Mouse (Mus musculus): Measurements from ENCODE around the gene Hoxa6. TPM values are rescaled to one million over a fixed set of nuclear protein-coding genes. Genes with fewer than 3 reads are reported as not detected.

Hoxa6 gene
- polyA plus RNA-seq, 1 experiment: not detected

- Histone ChIP-seq H3K27me3 (ENCODE audit: control insufficient read depth, insufficient read depth, low read length) (peaks cover 69% of the 10 kb centered on the region), H3K36me3 (ENCODE audit: control insufficient read depth, insufficient read depth, low read length) (no peaks in the 10 kb centered on the region)
- TF ChIP-seq POLR2A (IDR thresholded peaks at IDR 0.05; ENCODE audit: low read depth, low read length) (no peak), CTCF (IDR thresholded peaks at IDR 0.05; ENCODE audit: extremely low read depth, insufficient read depth, insufficient read length, insufficient replicate concordance) (no peak)
Observed at GRCm38 (mm10) chr6:52246403-52246803, 37.9 kb upstream of the Hoxa6 start.

GRCm38 (mm10) chr6:52245757-52246142 is 37.2 kb upstream of the Hoxa6 start, which contains the start of gene Hoxa11:
TSS of gene Hoxa11 (minus strand) at chr6:52245810.
- Histone ChIP-seq H3K36me3 (ENCODE audit: control insufficient read depth, insufficient read depth, low read length) (no peaks in the 10 kb centered on the region), H3K27me3 (ENCODE audit: control insufficient read depth, insufficient read depth, low read length) (peaks cover 66% of the 10 kb centered on the region), H3K4me3 (ENCODE audit: extremely low read depth, insufficient read depth, insufficient read length) (no peak within 1 kb of the TSS; the same call in 1 of the 2 replicates), H3K4me1 (ENCODE audit: control insufficient read depth, insufficient read depth, insufficient read length) (peaks cover 15% of the 10 kb centered on the region), H3K27ac (ENCODE audit: insufficient read depth, low read length) (no peak within 1 kb of the TSS)
- TF ChIP-seq CTCF (IDR thresholded peaks at IDR 0.05; ENCODE audit: extremely low read depth, insufficient read depth, insufficient read length, insufficient replicate concordance) (no peak), POLR2A (IDR thresholded peaks at IDR 0.05; ENCODE audit: low read depth, low read length) (no peak)
- WGBS: 4% methylated on average over 20 of the region's 20 CpGs
- no peak for DNase-seq (ENCODE audit: low read depth in 1 of 2, low spot score in 2 of 2)

More at GRCm38 (mm10) chr6:52246403-52246803, 37.9 kb upstream of the Hoxa6 start:
- H3K4me1 ChIP-seq (ENCODE audit: control insufficient read depth, insufficient read depth, insufficient read length): peaks cover 15% of the 10 kb centered on the region
- WGBS: 1% methylated on average over 26 of the region's 26 CpGs
- DNase-seq (ENCODE audit: low read depth in 1 of 2, low spot score in 2 of 2): no peak
- H3K27ac ChIP-seq (ENCODE audit: insufficient read depth, low read length): no peak overlapping the region
- no peak overlapping the region for H3K4me3 ChIP-seq (ENCODE audit: extremely low read depth, insufficient read depth, insufficient read length)

GRCm38 (mm10) chr6:52245040-52245756 is 36.7 kb upstream of the Hoxa6 start:
- no peak for DNase-seq (ENCODE audit: low read depth in 1 of 2, low spot score in 2 of 2)
- Histone ChIP-seq H3K4me3 (ENCODE audit: extremely low read depth, insufficient read depth, insufficient read length) (no peak overlapping the region; the same call in 1 of the 2 replicates), H3K36me3 (ENCODE audit: control insufficient read depth, insufficient read depth, low read length) (no peaks in the 10 kb centered on the region), H3K4me1 (ENCODE audit: control insufficient read depth, insufficient read depth, insufficient read length) (peaks cover 15% of the 10 kb centered on the region), H3K27ac (ENCODE audit: insufficient read depth, low read length) (no peak overlapping the region), H3K27me3 (ENCODE audit: control insufficient read depth, insufficient read depth, low read length) (peaks cover 67% of the 10 kb centered on the region)
- TF ChIP-seq POLR2A (IDR thresholded peaks at IDR 0.05; ENCODE audit: low read depth, low read length) (no peak), CTCF (IDR thresholded peaks at IDR 0.05; ENCODE audit: extremely low read depth, insufficient read depth, insufficient read length, insufficient replicate concordance) (no peak)
- WGBS: 3% methylated on average over 71 of the region's 71 CpGs

GRCm38 (mm10) chr6:52244471-52245039 is 36.0 kb upstream of the Hoxa6 start:
- H3K27ac ChIP-seq (ENCODE audit: insufficient read depth, low read length): no peak overlapping the region
- no peaks in the 10 kb centered on the region for H3K36me3 ChIP-seq (ENCODE audit: control insufficient read depth, insufficient read depth, low read length)
- peaks cover 72% of the 10 kb centered on the region for H3K27me3 ChIP-seq (ENCODE audit: control insufficient read depth, insufficient read depth, low read length)
- H3K4me3 ChIP-seq (ENCODE audit: extremely low read depth, insufficient read depth, insufficient read length): no peak overlapping the region; the same call in 1 of the 2 replicates
- peaks cover 15% of the 10 kb centered on the region for H3K4me1 ChIP-seq (ENCODE audit: control insufficient read depth, insufficient read depth, insufficient read length)
- DNase-seq (ENCODE audit: low read depth in 1 of 2, low spot score in 2 of 2): no peak
- 4% methylated on average over 23 of the region's 23 CpGs for WGBS
- no peak for TF ChIP-seq POLR2A (IDR thresholded peaks at IDR 0.05; ENCODE audit: low read depth, low read length)
- no peak for TF ChIP-seq CTCF (IDR thresholded peaks at IDR 0.05; ENCODE audit: extremely low read depth, insufficient read depth, insufficient read length, insufficient replicate concordance)

GRCm38 (mm10) chr6:52243681-52244121 is 35.2 kb upstream of the Hoxa6 start:
- TF ChIP-seq POLR2A (IDR thresholded peaks at IDR 0.05; ENCODE audit: low read depth, low read length) (no peak), CTCF (IDR thresholded peaks at IDR 0.05; ENCODE audit: extremely low read depth, insufficient read depth, insufficient read length, insufficient replicate concordance) (no peak)
- Histone ChIP-seq H3K27me3 (ENCODE audit: control insufficient read depth, insufficient read depth, low read length) (peaks cover 67% of the 10 kb centered on the region), H3K36me3 (ENCODE audit: control insufficient read depth, insufficient read depth, low read length) (no peaks in the 10 kb centered on the region), H3K4me1 (ENCODE audit: control insufficient read depth, insufficient read depth, insufficient read length) (peaks cover 10% of the 10 kb centered on the region), H3K27ac (ENCODE audit: insufficient read depth, low read length) (no peak overlapping the region), H3K4me3 (ENCODE audit: extremely low read depth, insufficient read depth, insufficient read length) (no peak overlapping the region)
- WGBS: 20% methylated on average over 12 of the region's 12 CpGs
- no peak for DNase-seq (ENCODE audit: low read depth in 1 of 2, low spot score in 2 of 2)

GRCm38 (mm10) chr6:52242801-52243332 is 34.3 kb upstream of the Hoxa6 start:
- no peak for DNase-seq (ENCODE audit: low read depth in 1 of 2, low spot score in 2 of 2)
- no peaks in the 10 kb centered on the region for H3K36me3 ChIP-seq (ENCODE audit: control insufficient read depth, insufficient read depth, low read length)
- H3K4me1 ChIP-seq (ENCODE audit: control insufficient read depth, insufficient read depth, insufficient read length): peaks cover 10% of the 10 kb centered on the region
- peaks cover 62% of the 10 kb centered on the region for H3K27me3 ChIP-seq (ENCODE audit: control insufficient read depth, insufficient read depth, low read length)
- TF ChIP-seq POLR2A (IDR thresholded peaks at IDR 0.05; ENCODE audit: low read depth, low read length) (no peak), CTCF (IDR thresholded peaks at IDR 0.05; ENCODE audit: extremely low read depth, insufficient read depth, insufficient read length, insufficient replicate concordance) (no peak)
- 39% methylated on average over 4 of the region's 4 CpGs for WGBS
- H3K27ac ChIP-seq (ENCODE audit: insufficient read depth, low read length): no peak overlapping the region
- no peak overlapping the region for H3K4me3 ChIP-seq (ENCODE audit: extremely low read depth, insufficient read depth, insufficient read length)

All from spleen, adult 2 months (tissue).